Mouse (Mus musculus) heart, embryonic 11.5 days (tissue): ENCODE measurements around the gene Syt14. TPM values are rescaled to one million over a fixed set of nuclear protein-coding genes. Genes with fewer than 3 reads are reported as not detected.

ENCODE experiments used
- ATAC-seq: fragments of 200-750 bp; cut with Nextera tagmentation; replicated peaks from 2 replicates; pipeline ENCODE4 v1.8.0; 2017; ENCODE audit warnings: moderate library complexity; ENCODE audit not compliant: insufficient number of reproducible peaks, low FRiP score, low TSS enrichment
- H3K27ac ChIP-seq: fragments of 300-500 bp; sonication (generic); 2 replicates; pipeline ENCODE4 v1.5.1; 2014; ENCODE audit warnings: mild to moderate bottlenecking, low read depth, low read length
- H3K27me3 ChIP-seq: fragments of 300-500 bp; sonication (generic); 2 replicates; pipeline ENCODE4 v1.6.1; 2014; ENCODE audit warnings: mild to moderate bottlenecking, low read length, mixed read lengths; ENCODE audit not compliant: control insufficient read depth, insufficient read depth
- H3K36me3 ChIP-seq: fragments of 300-500 bp; sonication (generic); 2 replicates; pipeline ENCODE4 v1.6.1; 2014; ENCODE audit warnings: mild to moderate bottlenecking, low read length, moderate library complexity, mixed read lengths; ENCODE audit not compliant: control insufficient read depth, insufficient read depth
- H3K4me1 ChIP-seq: fragments of 300-500 bp; sonication (generic); 2 replicates; pipeline ENCODE4 v1.6.1; 2014; ENCODE audit warnings: low read length; ENCODE audit not compliant: control insufficient read depth, insufficient read depth
- H3K4me2 ChIP-seq: fragments of 300-500 bp; sonication (generic); 2 replicates; pipeline ENCODE4 v1.6.1; 2014; ENCODE audit warnings: mild to moderate bottlenecking, moderate library complexity
- H3K4me3 ChIP-seq: fragments of 300-500 bp; sonication (generic); 2 replicates; pipeline ENCODE4 v1.5.1; 2014; ENCODE audit warnings: low read depth, low read length
- H3K9ac ChIP-seq: fragments of 300-500 bp; sonication (generic); 2 replicates; pipeline ENCODE4 v1.6.1; 2014; ENCODE audit warnings: mild to moderate bottlenecking, low read depth, low read length, moderate library complexity
- H3K9me3 ChIP-seq: fragments of 300-500 bp; sonication (generic); replicated peaks from 2 replicates; pipeline ENCODE4 v1.6.1; 2016; ENCODE audit warnings: low read length; ENCODE audit not compliant: control insufficient read depth
- WGBS: fragments of 180-500 bp; shearing (Covaris S2); extraction: QIAGEN DNeasy Blood & Tissue Kit; methylation state at CpG from one replicate; pipeline ENCODE4 v1.1.7; 2014; ENCODE audit not compliant: insufficient replicate concordance; 5-methylcytosine and 5-hydroxymethylcytosine counted together
- polyA plus RNA-seq: library from polyadenylated mRNA; unstranded; fragments of >200 nt; fragmentation: Nextera tagmentation; extraction: Ambion mirVana; gene quantifications from 2 replicates; pipeline ENCODE4 v1.2.1, GENCODE M21; 2014

Syt14 gene
- polyA plus RNA-seq, 1 experiment from 2014 or later = 2.3 TPM

- no peak overlapping the region for H3K4me3 ChIP-seq
- WGBS = 64% methylated on average over 3 of the region's 3 CpGs
- no peak overlapping the region for H3K4me2 ChIP-seq
- H3K9ac ChIP-seq = no peak overlapping the region
- H3K27me3 ChIP-seq = no peaks in the 10 kb centered on the region
- H3K27ac ChIP-seq = no peak overlapping the region
- H3K9me3 ChIP-seq = no peaks in the 10 kb centered on the region
- no peaks in the 10 kb centered on the region for H3K36me3 ChIP-seq
- ATAC-seq = no peak
- no peaks in the 10 kb centered on the region for H3K4me1 ChIP-seq
Measured at GRCm38 (mm10) chr1:192900913-192901312, 134.7 kb downstream of the Syt14 start.

GRCm38 (mm10) chr1:192898742-192899141 is 136.8 kb downstream of the Syt14 start:
- no peak for ATAC-seq
- no peaks in the 10 kb centered on the region for H3K4me1 ChIP-seq
- no peak overlapping the region for H3K27ac ChIP-seq
- H3K36me3 ChIP-seq = no peaks in the 10 kb centered on the region
- WGBS = 65% methylated on average over 2 of the region's 2 CpGs
- no peak overlapping the region for H3K4me3 ChIP-seq
- H3K27me3 ChIP-seq = no peaks in the 10 kb centered on the region
- H3K9ac ChIP-seq = no peak overlapping the region
- no peaks in the 10 kb centered on the region for H3K9me3 ChIP-seq
- no peak overlapping the region for H3K4me2 ChIP-seq

DNA sequence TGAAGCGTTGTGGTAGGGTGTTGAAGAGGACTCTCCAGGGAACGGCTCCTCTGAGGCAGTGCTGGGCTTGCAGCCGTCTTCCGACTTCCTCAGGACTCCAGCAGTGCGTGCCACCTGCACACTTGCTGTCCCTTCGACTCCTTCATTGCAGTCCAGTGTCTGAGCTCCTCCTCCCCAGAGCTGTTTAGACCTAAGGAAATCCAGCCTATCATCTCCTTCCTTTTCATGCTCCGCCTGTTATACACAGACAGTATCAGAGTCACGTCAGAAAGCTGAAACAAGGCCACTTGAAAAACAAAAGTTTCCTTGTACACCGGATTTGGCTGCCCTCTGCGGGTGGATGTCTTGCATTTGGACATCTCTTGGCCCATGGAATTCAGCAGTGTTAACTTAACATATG is 138.4 kb downstream of the Syt14 start:
- Histone ChIP-seq H3K4me3 (no peak overlapping the region), H3K27me3 (no peaks in the 10 kb centered on the region), H3K4me2 (no peak overlapping the region), H3K4me1 (no peaks in the 10 kb centered on the region), H3K36me3 (no peaks in the 10 kb centered on the region), H3K9ac (no peak overlapping the region), H3K27ac (no peak overlapping the region), H3K9me3 (no peaks in the 10 kb centered on the region)
- 63% methylated on average over 10 of the region's 10 CpGs for WGBS
- ATAC-seq = no peak

- no peak for ATAC-seq
- H3K27ac ChIP-seq = no peak overlapping the region
- H3K9me3 ChIP-seq = no peaks in the 10 kb centered on the region
- H3K4me1 ChIP-seq = no peaks in the 10 kb centered on the region
- WGBS = 89% methylated on average over 3 of the region's 3 CpGs
- H3K4me2 ChIP-seq = no peak overlapping the region
- no peak overlapping the region for H3K4me3 ChIP-seq
- H3K27me3 ChIP-seq = no peaks in the 10 kb centered on the region
- no peaks in the 10 kb centered on the region for H3K36me3 ChIP-seq
- no peak overlapping the region for H3K9ac ChIP-seq
Measured at GRCm38 (mm10) chr1:192896076-192896475, 139.5 kb downstream of the Syt14 start.

DNA sequence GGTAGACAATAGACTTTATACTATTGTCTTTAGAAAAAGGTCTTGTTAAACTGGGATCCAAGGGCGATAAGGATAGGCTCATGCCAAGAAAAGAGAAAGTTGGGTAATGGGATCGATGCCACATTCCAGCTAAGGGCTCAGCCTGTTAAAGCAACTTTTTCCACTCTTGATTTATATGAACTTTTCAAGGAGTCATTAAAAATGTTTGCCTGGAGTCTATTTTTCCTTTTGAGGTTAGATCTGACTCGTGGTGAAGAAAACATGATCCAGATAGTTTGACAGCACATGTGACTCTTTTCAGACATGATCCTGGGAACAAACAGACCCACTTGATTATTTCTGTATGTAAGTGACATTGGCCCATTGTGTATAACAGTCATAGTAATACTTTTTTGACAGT is 144.9 kb downstream of the Syt14 start:
- WGBS = 83% methylated on average over 3 of the region's 3 CpGs

GRCm38 (mm10) chr1:192882617-192883295 is 152.8 kb downstream of the Syt14 start:
- Histone ChIP-seq H3K9ac (no peak overlapping the region), H3K27me3 (no peaks in the 10 kb centered on the region), H3K4me3 (no peak overlapping the region), H3K27ac (no peak overlapping the region), H3K4me2 (no peak overlapping the region), H3K9me3 (no peaks in the 10 kb centered on the region), H3K4me1 (no peaks in the 10 kb centered on the region), H3K36me3 (no peaks in the 10 kb centered on the region)
- ATAC-seq = no peak
- 62% methylated on average over 2 of the region's 2 CpGs for WGBS

More for the DNA sequence above, 144.9 kb downstream of the Syt14 start:
- Histone ChIP-seq H3K4me3 (no peak overlapping the region), H3K27me3 (no peaks in the 10 kb centered on the region), H3K4me2 (no peak overlapping the region), H3K9me3 (no peaks in the 10 kb centered on the region), H3K9ac (no peak overlapping the region), H3K36me3 (no peaks in the 10 kb centered on the region), H3K4me1 (no peaks in the 10 kb centered on the region), H3K27ac (no peak overlapping the region)
- no peak for ATAC-seq

- WGBS = 71% methylated on average over 4 of the region's 4 CpGs
- H3K4me1 ChIP-seq = no peaks in the 10 kb centered on the region
Measured at GRCm38 (mm10) chr1:192880130-192880529, 155.4 kb downstream of the Syt14 start.

GRCm38 (mm10) chr1:192879086-192879580 is 156.4 kb downstream of the Syt14 start:
- H3K4me2 ChIP-seq = no peak overlapping the region
- no peak overlapping the region for H3K9ac ChIP-seq
- H3K36me3 ChIP-seq = no peaks in the 10 kb centered on the region
- no peak overlapping the region for H3K27ac ChIP-seq
- no peak for ATAC-seq
- no peaks in the 10 kb centered on the region for H3K9me3 ChIP-seq
- H3K27me3 ChIP-seq = no peaks in the 10 kb centered on the region
- no peak overlapping the region for H3K4me3 ChIP-seq
- WGBS = 82% methylated on average over 7 of the region's 7 CpGs
- H3K4me1 ChIP-seq = no peaks in the 10 kb centered on the region

More at GRCm38 (mm10) chr1:192880130-192880529, 155.4 kb downstream of the Syt14 start:
- ATAC-seq = no peak
- Histone ChIP-seq H3K9me3 (no peaks in the 10 kb centered on the region), H3K27me3 (no peaks in the 10 kb centered on the region), H3K4me3 (no peak overlapping the region), H3K9ac (no peak overlapping the region), H3K27ac (no peak overlapping the region), H3K36me3 (no peaks in the 10 kb centered on the region), H3K4me2 (no peak overlapping the region)

DNA sequence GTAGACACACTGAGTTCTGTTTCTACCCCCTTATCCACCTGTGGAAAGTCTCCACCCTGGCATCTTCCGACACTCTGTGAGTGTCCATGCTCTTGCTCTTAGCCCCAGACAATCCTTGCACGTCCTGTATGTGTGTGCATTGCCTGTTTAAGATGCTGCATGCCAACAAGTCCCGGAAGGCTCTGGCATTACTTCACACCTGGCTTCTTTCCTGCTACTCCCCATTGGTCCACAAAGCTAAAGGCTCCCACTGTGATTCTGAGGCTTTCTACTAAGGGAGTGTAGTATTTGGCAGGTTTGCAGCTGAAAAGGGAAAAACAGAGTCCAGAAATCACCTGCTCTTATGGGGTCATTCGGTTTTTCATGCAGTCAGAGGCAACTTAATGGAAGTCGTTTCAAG is 162.7 kb downstream of the Syt14 start:
- Histone ChIP-seq H3K27ac (no peak overlapping the region), H3K9ac (no peak overlapping the region), H3K4me3 (no peak overlapping the region), H3K4me2 (no peak overlapping the region), H3K9me3 (no peaks in the 10 kb centered on the region), H3K27me3 (no peaks in the 10 kb centered on the region), H3K36me3 (no peaks in the 10 kb centered on the region), H3K4me1 (no peaks in the 10 kb centered on the region)
- ATAC-seq = no peak
- WGBS = 66% methylated on average over 5 of the region's 5 CpGs
